Mouse (Mus musculus): ENCODE measurements at regions not wholly inside any gene's neighbourhood (a gene's known extent, or its start where the extent isn't known, plus 50 kb on each side); places are given as distances from the start of the nearest gene placed in this dataset.

- H3K4me2 ChIP-seq (ENCODE audit: low read depth, low read length): no peak overlapping the region
- 72% methylated on average over 12 of the region's 12 CpGs for WGBS
These were observed 349.0 kb upstream of the Mki67 start for GRCm38 (mm10) chr7:136065038-136065678.

GRCm38 (mm10) chr7:136065679-136066055 lies 349.5 kb upstream of the Mki67 start:
- Histone ChIP-seq H3K27me3 (ENCODE audit: control insufficient read depth, insufficient read depth, low read length) (no peaks in the 10 kb centered on the region), H3K9ac (ENCODE audit: low read length) (no peak overlapping the region), H3K4me2 (ENCODE audit: low read depth, low read length) (no peak overlapping the region), H3K36me3 (ENCODE audit: control insufficient read depth, insufficient read depth) (no peaks in the 10 kb centered on the region), H3K9me3 (replicated peaks; ENCODE audit: control insufficient read depth, low read length) (no peaks in the 10 kb centered on the region), H3K4me3 (ENCODE audit: low read length) (no peak overlapping the region), H3K4me1 (ENCODE audit: control insufficient read depth, insufficient read depth, low read length) (peaks cover 12% of the 10 kb centered on the region), H3K27ac (ENCODE audit: low read length) (no peak overlapping the region)
- ATAC-seq (replicated peaks; ENCODE audit: extremely low read depth, insufficient read depth, low FRiP score): no peak
- 42% methylated on average over 10 of the region's 10 CpGs for WGBS

More at GRCm38 (mm10) chr7:136065038-136065678, 349.0 kb upstream of the Mki67 start:
- no peak overlapping the region for H3K4me3 ChIP-seq (ENCODE audit: low read length)
- no peak overlapping the region for H3K27ac ChIP-seq (ENCODE audit: low read length)
- no peaks in the 10 kb centered on the region for H3K27me3 ChIP-seq (ENCODE audit: control insufficient read depth, insufficient read depth, low read length)
- peaks cover 7% of the 10 kb centered on the region for H3K4me1 ChIP-seq (ENCODE audit: control insufficient read depth, insufficient read depth, low read length)
- no peaks in the 10 kb centered on the region for H3K9me3 ChIP-seq (replicated peaks; ENCODE audit: control insufficient read depth, low read length)
- H3K36me3 ChIP-seq (ENCODE audit: control insufficient read depth, insufficient read depth): no peaks in the 10 kb centered on the region
- ATAC-seq (replicated peaks; ENCODE audit: extremely low read depth, insufficient read depth, low FRiP score): no peak
- no peak overlapping the region for H3K9ac ChIP-seq (ENCODE audit: low read length)

GRCm38 (mm10) chr7:136070881-136071280 lies 354.7 kb upstream of the Mki67 start:
- H3K27me3 ChIP-seq (ENCODE audit: control insufficient read depth, insufficient read depth, low read length): no peaks in the 10 kb centered on the region
- peaks cover 17% of the 10 kb centered on the region for H3K4me1 ChIP-seq (ENCODE audit: control insufficient read depth, insufficient read depth, low read length)
- H3K9ac ChIP-seq (ENCODE audit: low read length): no peak overlapping the region
- no peak overlapping the region for H3K4me3 ChIP-seq (ENCODE audit: low read length)
- H3K4me2 ChIP-seq (ENCODE audit: low read depth, low read length): peak overlapping the region; percentile 19; the same call in 1 of the 2 replicates
- H3K27ac ChIP-seq (ENCODE audit: low read length): peak overlapping the region; percentile 19; the same call in 1 of the 2 replicates
- 36% methylated on average over 5 of the region's 5 CpGs for whole genome bisulfite sequencing
- ATAC-seq (replicated peaks; ENCODE audit: extremely low read depth, insufficient read depth, low FRiP score): peak; percentile 90
- no peaks in the 10 kb centered on the region for H3K9me3 ChIP-seq (replicated peaks; ENCODE audit: control insufficient read depth, low read length)
- H3K36me3 ChIP-seq (ENCODE audit: control insufficient read depth, insufficient read depth): no peaks in the 10 kb centered on the region

GRCm38 (mm10) chr7:136071331-136071730 lies 355.2 kb upstream of the Mki67 start:
- Histone ChIP-seq H3K4me2 (ENCODE audit: low read depth, low read length) (no peak overlapping the region), H3K27me3 (ENCODE audit: control insufficient read depth, insufficient read depth, low read length) (no peaks in the 10 kb centered on the region), H3K27ac (ENCODE audit: low read length) (no peak overlapping the region), H3K9me3 (replicated peaks; ENCODE audit: control insufficient read depth, low read length) (no peaks in the 10 kb centered on the region), H3K4me1 (ENCODE audit: control insufficient read depth, insufficient read depth, low read length) (peaks cover 17% of the 10 kb centered on the region), H3K4me3 (ENCODE audit: low read length) (no peak overlapping the region), H3K9ac (ENCODE audit: low read length) (no peak overlapping the region), H3K36me3 (ENCODE audit: control insufficient read depth, insufficient read depth) (no peaks in the 10 kb centered on the region)
- no peak for ATAC-seq (replicated peaks; ENCODE audit: extremely low read depth, insufficient read depth, low FRiP score)
- WGBS: 79% methylated on average over 4 of the region's 4 CpGs

- no peak overlapping the region for H3K9ac ChIP-seq (ENCODE audit: low read length)
- H3K4me2 ChIP-seq (ENCODE audit: low read depth, low read length): no peak overlapping the region
- H3K36me3 ChIP-seq (ENCODE audit: control insufficient read depth, insufficient read depth): no peaks in the 10 kb centered on the region
- no peaks in the 10 kb centered on the region for H3K27me3 ChIP-seq (ENCODE audit: control insufficient read depth, insufficient read depth, low read length)
- no peak overlapping the region for H3K4me3 ChIP-seq (ENCODE audit: low read length)
- H3K27ac ChIP-seq (ENCODE audit: low read length): no peak overlapping the region
- H3K9me3 ChIP-seq (replicated peaks; ENCODE audit: control insufficient read depth, low read length): no peaks in the 10 kb centered on the region
- ATAC-seq (replicated peaks; ENCODE audit: extremely low read depth, insufficient read depth, low FRiP score): no peak
- H3K4me1 ChIP-seq (ENCODE audit: control insufficient read depth, insufficient read depth, low read length): peaks cover 17% of the 10 kb centered on the region
- WGBS: 78% methylated on average over 6 of the region's 6 CpGs
These were observed 357.2 kb upstream of the Mki67 start for GRCm38 (mm10) chr7:136073265-136073799.

GRCm38 (mm10) chr7:136074043-136074442 lies 357.9 kb upstream of the Mki67 start:
- Histone ChIP-seq H3K4me1 (ENCODE audit: control insufficient read depth, insufficient read depth, low read length) (peaks cover 17% of the 10 kb centered on the region), H3K27me3 (ENCODE audit: control insufficient read depth, insufficient read depth, low read length) (no peaks in the 10 kb centered on the region), H3K9me3 (replicated peaks; ENCODE audit: control insufficient read depth, low read length) (no peaks in the 10 kb centered on the region), H3K4me3 (ENCODE audit: low read length) (no peak overlapping the region), H3K9ac (ENCODE audit: low read length) (no peak overlapping the region), H3K4me2 (ENCODE audit: low read depth, low read length) (no peak overlapping the region), H3K36me3 (ENCODE audit: control insufficient read depth, insufficient read depth) (no peaks in the 10 kb centered on the region), H3K27ac (ENCODE audit: low read length) (no peak overlapping the region)
- ATAC-seq (replicated peaks; ENCODE audit: extremely low read depth, insufficient read depth, low FRiP score): no peak
- 54% methylated on average over 2 of the region's 2 CpGs for WGBS

DNA sequence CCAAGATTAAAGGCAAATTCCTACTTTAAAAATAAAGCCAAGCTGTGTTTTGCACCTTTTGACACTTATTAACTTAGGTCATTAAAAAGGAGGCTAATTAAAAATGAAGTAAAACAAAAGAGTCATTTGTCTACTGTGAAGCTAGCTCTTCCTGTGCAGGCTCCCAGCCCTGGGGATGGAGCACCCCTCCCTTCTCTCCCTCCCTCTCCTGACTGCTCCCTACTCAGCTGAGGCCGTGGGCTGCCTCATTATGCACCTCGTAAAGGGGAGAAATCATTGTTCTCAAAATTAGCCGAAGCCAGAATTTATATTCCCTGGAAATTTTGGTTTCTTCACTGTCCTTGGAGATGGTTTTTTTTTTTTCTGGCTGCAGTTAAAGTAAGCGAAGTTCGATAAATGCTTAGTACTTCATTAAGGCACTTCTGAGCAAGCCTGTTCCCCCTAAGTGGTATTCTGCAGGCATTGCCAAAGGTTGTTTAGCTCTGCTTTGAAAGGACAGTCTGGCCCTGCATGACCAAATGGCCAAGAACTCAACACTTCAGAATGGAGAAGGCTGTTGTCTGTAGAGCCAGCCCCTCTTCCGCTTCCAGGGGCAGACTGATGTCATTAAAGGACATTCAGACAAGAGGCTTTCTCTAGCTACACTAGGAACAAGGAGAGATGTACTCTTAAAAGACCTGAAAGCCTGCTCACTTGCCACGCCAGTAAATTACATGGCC lies 365.5 kb upstream of the Mki67 start:
- Histone ChIP-seq H3K27ac (ENCODE audit: low read length) (no peak overlapping the region), H3K4me3 (ENCODE audit: low read length) (no peak overlapping the region), H3K4me1 (ENCODE audit: control insufficient read depth, insufficient read depth, low read length) (peaks cover 6% of the 10 kb centered on the region; the same call in 1 of the 2 replicates), H3K9ac (ENCODE audit: low read length) (no peak overlapping the region), H3K36me3 (ENCODE audit: control insufficient read depth, insufficient read depth) (no peaks in the 10 kb centered on the region), H3K4me2 (ENCODE audit: low read depth, low read length) (no peak overlapping the region), H3K9me3 (replicated peaks; ENCODE audit: control insufficient read depth, low read length) (no peaks in the 10 kb centered on the region), H3K27me3 (ENCODE audit: control insufficient read depth, insufficient read depth, low read length) (peaks cover 2% of the 10 kb centered on the region; the same call in 1 of the 2 replicates)
- ATAC-seq (replicated peaks; ENCODE audit: extremely low read depth, insufficient read depth, low FRiP score): no peak
- 47% methylated on average over 7 of the region's 7 CpGs for WGBS

DNA sequence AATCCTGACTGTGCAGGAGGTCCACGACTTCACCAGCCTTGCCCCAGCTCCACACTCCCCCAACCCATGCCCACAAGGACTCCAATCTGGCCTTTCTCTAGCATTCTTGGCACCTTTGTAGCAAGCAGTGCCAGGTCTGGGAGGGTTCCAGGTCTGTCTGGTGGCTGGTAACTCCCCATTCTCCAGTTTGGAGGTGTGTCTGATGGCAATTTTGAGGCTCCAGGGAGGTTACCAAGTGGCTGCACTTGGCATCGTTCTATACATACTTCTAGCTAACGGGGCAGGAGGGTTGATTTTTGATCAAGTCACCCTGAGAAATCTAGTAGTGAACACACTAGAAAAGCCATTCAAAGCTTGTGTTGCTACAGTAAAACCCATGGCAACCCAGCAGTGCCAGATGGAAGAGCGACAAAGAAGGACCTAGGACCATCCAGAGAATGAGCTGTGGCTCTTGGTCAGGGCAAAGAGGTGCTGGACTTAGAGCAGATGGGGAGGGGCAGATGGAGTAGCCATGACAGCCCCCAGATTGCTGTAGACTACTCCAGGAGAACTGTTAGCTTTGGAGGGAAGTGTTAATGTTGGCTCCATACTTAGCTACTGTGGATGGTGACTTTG lies 366.2 kb upstream of the Mki67 start:
- H3K27me3 ChIP-seq (ENCODE audit: control insufficient read depth, insufficient read depth, low read length): peaks cover 2% of the 10 kb centered on the region; the same call in 1 of the 2 replicates
- no peak overlapping the region for H3K4me2 ChIP-seq (ENCODE audit: low read depth, low read length)
- H3K27ac ChIP-seq (ENCODE audit: low read length): no peak overlapping the region
- H3K9ac ChIP-seq (ENCODE audit: low read length): no peak overlapping the region
- ATAC-seq (replicated peaks; ENCODE audit: extremely low read depth, insufficient read depth, low FRiP score): no peak
- peaks cover 6% of the 10 kb centered on the region; the same call in 1 of the 2 replicates for H3K4me1 ChIP-seq (ENCODE audit: control insufficient read depth, insufficient read depth, low read length)
- 77% methylated on average over 4 of the region's 4 CpGs for WGBS
- H3K4me3 ChIP-seq (ENCODE audit: low read length): no peak overlapping the region
- no peaks in the 10 kb centered on the region for H3K9me3 ChIP-seq (replicated peaks; ENCODE audit: control insufficient read depth, low read length)
- H3K36me3 ChIP-seq (ENCODE audit: control insufficient read depth, insufficient read depth): no peaks in the 10 kb centered on the region

GRCm38 (mm10) chr7:136083005-136083404 lies 366.8 kb upstream of the Mki67 start:
- peaks cover 3% of the 10 kb centered on the region; the same call in 1 of the 2 replicates for H3K27me3 ChIP-seq (ENCODE audit: control insufficient read depth, insufficient read depth, low read length)
- ATAC-seq (replicated peaks; ENCODE audit: extremely low read depth, insufficient read depth, low FRiP score): no peak
- H3K36me3 ChIP-seq (ENCODE audit: control insufficient read depth, insufficient read depth): no peaks in the 10 kb centered on the region
- H3K4me1 ChIP-seq (ENCODE audit: control insufficient read depth, insufficient read depth, low read length): peaks cover 6% of the 10 kb centered on the region; the same call in 1 of the 2 replicates
- H3K9me3 ChIP-seq (replicated peaks; ENCODE audit: control insufficient read depth, low read length): no peaks in the 10 kb centered on the region
- H3K27ac ChIP-seq (ENCODE audit: low read length): no peak overlapping the region
- no peak overlapping the region for H3K4me3 ChIP-seq (ENCODE audit: low read length)
- H3K9ac ChIP-seq (ENCODE audit: low read length): no peak overlapping the region
- no peak overlapping the region for H3K4me2 ChIP-seq (ENCODE audit: low read depth, low read length)
- WGBS: 89% methylated on average over 10 of the region's 10 CpGs
